Mouse (Mus musculus) cortical plate, adult 2 months (tissue): ENCODE measurements at regions not wholly inside any gene's neighbourhood (a gene's known extent, or its start where the extent isn't known, plus 50 kb on each side); places are given as distances from the start of the nearest gene placed in this dataset.

Source experiments
- CTCF ChIP-seq: fragments of 200-500 bp; IDR thresholded peaks from 2 replicates; pipeline ENCODE4 v1.5.1; 2011; ENCODE audit warnings: mild to moderate bottlenecking, control low read depth, low read length; ENCODE audit not compliant: insufficient read depth; ENCODE audit errors: extremely low read depth
- POLR2A ChIP-seq: fragments of 200-500 bp; IDR thresholded peaks from 2 replicates; pipeline ENCODE4 v1.6.1; 2011; ENCODE audit warnings: mild to moderate bottlenecking, low read length, control low read depth; ENCODE audit not compliant: insufficient read depth; ENCODE audit errors: extremely low read depth

GRCm38 (mm10) chr15:63479270-63479805, 365.6 kb downstream of the Gsdmc2 start:
- TF ChIP-seq CTCF (no peak), POLR2A (no peak)
